Mouse (Mus musculus): ENCODE data around the gene Natd1. TPM values are rescaled to one million over a fixed set of nuclear protein-coding genes. Genes with fewer than 3 reads are reported as not detected.
"Not testable (repeated sequence)": the region's sequence is repeated elsewhere in the genome, so short reads cannot be mapped to it uniquely, and the experiment has no call there.

The Natd1 gene
- polyA plus RNA-seq, 1 experiment from 2014 or later, result 16.9 TPM

DNA sequence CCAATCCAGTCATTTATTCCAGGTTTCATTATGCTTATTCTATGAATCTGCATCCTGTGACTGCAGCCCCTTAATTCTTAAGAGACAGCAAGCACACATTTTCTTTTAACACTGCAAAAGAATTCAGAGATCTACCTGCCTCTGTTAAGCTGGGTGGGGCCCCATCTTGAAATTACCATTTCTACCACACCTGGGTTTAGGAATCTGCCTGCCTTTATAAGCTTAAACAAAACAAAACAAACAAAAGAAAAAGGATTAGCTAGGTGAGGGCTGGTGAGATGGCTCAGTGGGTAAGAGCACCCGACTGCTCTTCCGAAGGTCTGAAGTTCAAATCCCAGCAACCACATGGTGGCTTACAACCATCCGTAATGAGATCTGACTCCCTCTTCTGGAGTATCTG lies 27.6 kb downstream of the Natd1 start:
- not testable (repeated sequence) for H3K27ac ChIP-seq (ENCODE audit: low read length); H3K4me2 ChIP-seq (ENCODE audit: low read depth, low read length)

DNA sequence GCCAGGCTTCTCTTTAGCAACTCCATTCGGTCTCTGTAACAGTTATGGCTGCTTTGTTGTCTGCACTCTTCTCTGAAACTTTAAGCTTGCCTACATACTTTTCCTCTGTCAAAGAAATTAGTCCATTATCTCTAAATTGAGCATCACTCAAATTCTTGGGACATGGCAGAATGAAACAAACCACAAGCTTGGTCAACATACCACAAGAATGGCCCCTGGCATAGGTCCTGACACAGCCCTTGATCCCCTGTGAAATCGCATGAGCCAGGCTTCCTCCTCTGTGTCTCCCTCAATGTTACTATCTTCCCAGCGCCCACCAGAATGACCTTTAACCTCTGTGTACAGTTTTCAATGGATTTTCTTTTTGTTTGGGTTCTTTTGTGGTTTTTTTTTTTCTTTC lies 32.2 kb downstream of the Natd1 start:
- Histone ChIP-seq H3K4me2 (ENCODE audit: low read depth, low read length) (no peak overlapping the region), H3K27ac (ENCODE audit: low read length) (no peak overlapping the region), H3K4me1 (ENCODE audit: control insufficient read depth, insufficient read depth, low read length) (peaks cover 17% of the 10 kb centered on the region), H3K9me3 (replicated peaks; ENCODE audit: control insufficient read depth, low read length) (no peaks in the 10 kb centered on the region), H3K4me3 (ENCODE audit: low read length) (no peak overlapping the region), H3K36me3 (ENCODE audit: control insufficient read depth, insufficient read depth) (no peaks in the 10 kb centered on the region), H3K27me3 (ENCODE audit: control insufficient read depth, insufficient read depth, low read length) (no peaks in the 10 kb centered on the region), H3K9ac (ENCODE audit: low read length) (no peak overlapping the region)
- WGBS, result 70% methylated on average over 3 of the region's 3 CpGs
- no peak for ATAC-seq (replicated peaks; ENCODE audit: extremely low read depth, insufficient read depth, low FRiP score)

More for the DNA sequence above, 27.6 kb downstream of the Natd1 start:
- not testable (repeated sequence) for ATAC-seq (replicated peaks; ENCODE audit: extremely low read depth, insufficient read depth, low FRiP score); H3K27me3 ChIP-seq (ENCODE audit: control insufficient read depth, insufficient read depth, low read length); H3K9ac ChIP-seq (ENCODE audit: low read length); H3K36me3 ChIP-seq (ENCODE audit: control insufficient read depth, insufficient read depth); H3K9me3 ChIP-seq (replicated peaks; ENCODE audit: control insufficient read depth, low read length); H3K4me3 ChIP-seq (ENCODE audit: low read length); H3K4me1 ChIP-seq (ENCODE audit: control insufficient read depth, insufficient read depth, low read length)
- 95% methylated on average over 2 of the region's 3 CpGs for WGBS

DNA sequence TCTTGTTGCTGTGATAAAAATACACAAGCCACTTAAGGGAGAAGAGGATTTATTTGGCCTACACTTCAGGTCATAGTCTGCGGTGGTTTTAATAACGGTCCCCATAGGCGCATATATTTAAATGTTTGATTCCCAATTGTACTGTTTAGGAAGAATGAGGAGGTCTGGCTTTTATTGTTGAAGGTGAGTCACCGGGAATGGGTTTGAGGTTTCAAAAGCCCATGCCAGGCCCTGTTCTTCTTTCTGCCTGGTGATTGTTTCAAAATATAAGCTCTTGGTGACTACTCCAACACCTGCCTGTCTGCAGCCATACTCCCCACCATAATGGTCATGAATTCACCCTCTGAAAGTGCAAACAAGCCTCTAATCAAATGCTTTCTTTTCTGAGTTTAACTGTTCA lies 34.0 kb downstream of the Natd1 start:
- Histone ChIP-seq H3K27me3 (ENCODE audit: control insufficient read depth, insufficient read depth, low read length) (no peaks in the 10 kb centered on the region), H3K9ac (ENCODE audit: low read length) (no peak overlapping the region), H3K4me3 (ENCODE audit: low read length) (no peak overlapping the region), H3K27ac (ENCODE audit: low read length) (no peak overlapping the region), H3K36me3 (ENCODE audit: control insufficient read depth, insufficient read depth) (no peaks in the 10 kb centered on the region), H3K4me1 (ENCODE audit: control insufficient read depth, insufficient read depth, low read length) (peaks cover 35% of the 10 kb centered on the region), H3K9me3 (replicated peaks; ENCODE audit: control insufficient read depth, low read length) (no peaks in the 10 kb centered on the region), H3K4me2 (ENCODE audit: low read depth, low read length) (no peak overlapping the region)
- no peak for ATAC-seq (replicated peaks; ENCODE audit: extremely low read depth, insufficient read depth, low FRiP score)
- 92% methylated on average over 4 of the region's 4 CpGs for WGBS

DNA sequence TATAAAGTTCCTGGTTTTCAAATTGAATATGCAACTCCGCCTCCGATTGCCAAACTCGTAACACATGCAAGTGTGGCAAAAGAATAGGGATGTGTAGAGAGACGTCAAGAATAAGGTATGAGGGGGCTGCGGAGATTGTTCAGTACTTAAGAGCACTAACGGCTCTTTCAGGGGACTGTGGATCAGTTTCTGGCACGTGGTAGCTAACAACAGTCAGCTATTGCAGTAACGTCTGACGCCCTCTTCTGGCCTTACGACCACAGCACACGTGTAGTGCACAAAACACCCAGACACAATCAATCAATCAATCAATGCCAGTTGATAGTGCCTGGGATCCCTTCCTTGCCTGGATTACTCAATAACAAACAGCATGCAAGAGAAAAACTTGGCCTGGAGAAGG lies 35.1 kb downstream of the Natd1 start:
- ATAC-seq (replicated peaks; ENCODE audit: extremely low read depth, insufficient read depth, low FRiP score), result no peak

DNA sequence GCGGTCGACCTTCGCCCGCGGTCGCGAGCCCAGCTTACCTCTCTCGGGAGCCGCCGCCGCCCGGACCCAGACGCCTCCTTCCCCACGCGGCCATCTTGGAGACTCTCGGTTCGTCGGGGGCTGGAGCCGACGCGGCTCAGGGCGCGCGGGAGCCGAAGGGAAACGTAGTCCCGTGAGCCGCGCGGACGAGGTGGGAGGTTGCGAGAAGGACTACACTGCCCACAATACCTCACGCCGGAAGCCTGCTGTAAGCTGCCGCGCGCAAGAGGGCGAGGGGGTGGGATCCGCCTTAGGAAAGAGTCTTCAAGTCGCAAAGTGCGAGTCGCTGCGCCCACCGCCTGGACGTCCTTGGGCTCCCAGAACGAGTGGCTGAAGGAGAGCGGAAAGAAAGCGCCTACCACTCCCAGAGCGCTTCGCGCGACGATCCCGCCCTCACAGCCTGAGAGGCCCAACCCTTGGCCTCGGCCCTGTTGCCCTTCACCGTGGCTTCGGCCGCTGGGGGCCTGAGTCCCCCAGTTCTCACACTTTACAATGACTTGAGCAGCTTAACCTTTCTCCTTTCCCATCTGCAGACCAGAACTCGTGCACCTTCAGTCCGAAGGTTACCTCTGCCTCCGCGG lies 35.8 kb downstream of the Natd1 start, which contains the start of gene Tmem11:
Tmem11 (minus strand) TSS at position 598 of the 620 bp plus-strand sequence.
- WGBS, result under 1% methylated on average over 62 of the region's 62 CpGs
- no peaks in the 10 kb centered on the region for H3K9me3 ChIP-seq (replicated peaks; ENCODE audit: control insufficient read depth, low read length)
- H3K4me1 ChIP-seq (ENCODE audit: control insufficient read depth, insufficient read depth, low read length), result peaks cover 45% of the 10 kb centered on the region
- H3K36me3 ChIP-seq (ENCODE audit: control insufficient read depth, insufficient read depth), result no peaks in the 10 kb centered on the region
- H3K27me3 ChIP-seq (ENCODE audit: control insufficient read depth, insufficient read depth, low read length), result no peaks in the 10 kb centered on the region
- peak within 1 kb of the TSS; percentile 99 for H3K27ac ChIP-seq (ENCODE audit: low read length)
- H3K4me2 ChIP-seq (ENCODE audit: low read depth, low read length), result peak within 1 kb of the TSS; percentile 83
- peak; percentile 98 for ATAC-seq (replicated peaks; ENCODE audit: extremely low read depth, insufficient read depth, low FRiP score)
- peak within 1 kb of the TSS; percentile 97 for H3K4me3 ChIP-seq (ENCODE audit: low read length)
- peak within 1 kb of the TSS; percentile 97 for H3K9ac ChIP-seq (ENCODE audit: low read length)

More for the DNA sequence above, 35.1 kb downstream of the Natd1 start:
- 2% methylated on average over 11 of the region's 11 CpGs for WGBS
- no peaks in the 10 kb centered on the region for H3K27me3 ChIP-seq (ENCODE audit: control insufficient read depth, insufficient read depth, low read length)
- H3K27ac ChIP-seq (ENCODE audit: low read length), result peak overlapping the region; percentile 99
- H3K36me3 ChIP-seq (ENCODE audit: control insufficient read depth, insufficient read depth), result no peaks in the 10 kb centered on the region
- no peaks in the 10 kb centered on the region for H3K9me3 ChIP-seq (replicated peaks; ENCODE audit: control insufficient read depth, low read length)
- peak overlapping the region; percentile 97 for H3K9ac ChIP-seq (ENCODE audit: low read length)
- peaks cover 44% of the 10 kb centered on the region for H3K4me1 ChIP-seq (ENCODE audit: control insufficient read depth, insufficient read depth, low read length)
- peak overlapping the region; percentile 70 for H3K4me2 ChIP-seq (ENCODE audit: low read depth, low read length)
- peak overlapping the region; percentile 97 for H3K4me3 ChIP-seq (ENCODE audit: low read length)

DNA sequence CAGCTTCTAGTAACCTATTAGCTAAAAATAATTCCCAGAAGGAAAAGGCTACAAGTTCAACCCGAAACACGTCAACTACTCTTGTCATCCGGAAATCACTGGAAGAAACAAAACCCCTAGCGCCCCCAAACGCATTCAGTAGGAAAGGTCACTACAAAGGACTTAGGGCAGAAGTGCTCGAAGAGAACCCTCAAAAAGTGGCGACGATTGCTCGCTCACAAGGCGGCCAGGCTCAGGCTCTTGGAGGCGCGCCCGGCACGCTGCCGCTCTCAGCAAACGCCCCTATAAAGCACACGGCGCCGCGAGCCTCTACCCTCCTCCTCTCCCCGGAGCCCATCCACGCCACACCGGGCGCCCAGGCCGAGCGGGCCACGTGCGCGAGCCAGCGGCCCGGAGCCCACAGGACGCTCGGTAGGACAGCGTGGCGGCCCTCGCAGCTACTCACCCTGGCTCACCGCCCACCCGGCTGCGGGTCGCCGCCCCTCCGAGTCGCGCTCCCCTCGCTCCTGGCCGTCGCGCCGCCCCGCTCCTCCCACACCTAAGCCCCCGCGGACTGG lies 36.4 kb downstream of the Natd1 start:
- peak; percentile 46 for ATAC-seq (replicated peaks; ENCODE audit: extremely low read depth, insufficient read depth, low FRiP score)
- H3K9me3 ChIP-seq (replicated peaks; ENCODE audit: control insufficient read depth, low read length), result no peaks in the 10 kb centered on the region
- H3K4me3 ChIP-seq (ENCODE audit: low read length), result peak overlapping the region; percentile 97
- peak overlapping the region; percentile 99 for H3K27ac ChIP-seq (ENCODE audit: low read length)
- H3K9ac ChIP-seq (ENCODE audit: low read length), result peak overlapping the region; percentile 97
- peaks cover 49% of the 10 kb centered on the region for H3K4me1 ChIP-seq (ENCODE audit: control insufficient read depth, insufficient read depth, low read length)
- H3K4me2 ChIP-seq (ENCODE audit: low read depth, low read length), result peak overlapping the region; percentile 83
- WGBS, result under 1% methylated on average over 48 of the region's 52 CpGs
- no peaks in the 10 kb centered on the region for H3K36me3 ChIP-seq (ENCODE audit: control insufficient read depth, insufficient read depth)
- H3K27me3 ChIP-seq (ENCODE audit: control insufficient read depth, insufficient read depth, low read length), result no peaks in the 10 kb centered on the region

DNA sequence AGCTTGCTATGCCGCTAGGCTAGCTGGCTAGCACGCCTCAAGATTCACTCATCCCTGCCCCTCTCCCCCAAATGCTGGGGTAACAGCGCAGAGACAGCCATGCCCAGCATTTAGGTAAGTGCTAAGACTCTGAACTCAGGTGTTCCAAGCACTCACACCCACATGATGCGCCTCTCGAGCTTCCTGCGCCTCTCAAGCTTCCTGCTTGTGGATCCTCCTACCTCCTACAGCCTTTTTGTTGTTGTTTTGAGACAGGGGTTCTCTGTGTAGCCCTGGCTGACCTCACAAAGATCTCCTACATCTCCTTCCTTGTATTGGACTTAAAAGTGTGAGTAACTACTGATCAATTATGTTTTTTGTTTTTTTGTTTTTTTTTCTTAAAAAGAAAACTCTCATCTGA lies 41.4 kb downstream of the Natd1 start:
- H3K9ac ChIP-seq (ENCODE audit: low read length), result no peak overlapping the region
- no peaks in the 10 kb centered on the region for H3K27me3 ChIP-seq (ENCODE audit: control insufficient read depth, insufficient read depth, low read length)
- no peak overlapping the region for H3K4me2 ChIP-seq (ENCODE audit: low read depth, low read length)
- peaks cover 59% of the 10 kb centered on the region for H3K4me1 ChIP-seq (ENCODE audit: control insufficient read depth, insufficient read depth, low read length)
- no peaks in the 10 kb centered on the region for H3K9me3 ChIP-seq (replicated peaks; ENCODE audit: control insufficient read depth, low read length)
- no peak overlapping the region for H3K4me3 ChIP-seq (ENCODE audit: low read length)
- 0 out of 2 replicates have a peak, but pooled peaks cover 2% of the 10 kb centered on the region for H3K36me3 ChIP-seq (ENCODE audit: control insufficient read depth, insufficient read depth)
- 67% methylated on average over 6 of the region's 6 CpGs for WGBS
- no peak for ATAC-seq (replicated peaks; ENCODE audit: extremely low read depth, insufficient read depth, low FRiP score)
- H3K27ac ChIP-seq (ENCODE audit: low read length), result no peak overlapping the region

DNA sequence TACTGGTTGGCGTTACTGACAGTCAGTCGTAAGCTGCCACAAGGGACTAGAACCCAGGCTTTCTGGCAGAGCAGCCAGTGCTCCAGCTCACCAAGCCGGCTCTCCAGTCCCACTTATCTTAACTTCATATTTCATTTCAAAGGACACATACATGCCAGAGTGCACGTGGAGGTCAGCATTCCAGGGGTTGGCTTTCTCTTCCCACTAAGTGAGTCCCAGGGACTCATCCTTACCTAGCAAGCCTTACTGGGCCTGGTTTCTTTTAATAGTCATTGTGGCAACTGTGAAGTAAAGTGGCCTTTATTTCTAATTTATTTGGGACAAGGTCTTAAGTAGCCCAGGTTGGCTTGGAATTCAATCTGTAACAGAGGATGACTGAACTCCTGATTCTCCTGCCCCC lies 43.1 kb downstream of the Natd1 start:
- H3K27ac ChIP-seq (ENCODE audit: low read length), result no peak overlapping the region
- ATAC-seq (replicated peaks; ENCODE audit: extremely low read depth, insufficient read depth, low FRiP score), result no peak
- peaks cover 58% of the 10 kb centered on the region for H3K4me1 ChIP-seq (ENCODE audit: control insufficient read depth, insufficient read depth, low read length)

DNA sequence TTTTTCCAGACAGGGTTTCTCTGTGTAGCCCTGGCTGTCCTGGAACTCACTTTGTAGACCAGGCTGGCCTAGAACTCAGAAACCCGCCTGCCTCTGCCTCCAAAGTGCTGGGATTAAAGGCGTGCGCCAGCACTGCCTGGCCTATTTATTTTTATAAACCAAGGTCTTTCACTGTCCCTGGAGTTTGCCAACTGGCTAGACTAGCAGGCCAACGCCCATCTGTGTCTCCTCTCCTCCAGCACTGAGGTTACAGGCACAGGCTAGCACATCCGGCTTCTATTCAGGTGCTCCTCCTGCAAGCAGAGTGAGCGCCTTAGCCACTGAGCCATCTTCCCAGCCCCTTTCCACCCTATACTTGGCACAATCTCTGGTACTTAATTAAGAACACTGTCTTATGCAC lies 45.1 kb downstream of the Natd1 start:
- not testable (repeated sequence) for ATAC-seq (replicated peaks; ENCODE audit: extremely low read depth, insufficient read depth, low FRiP score)
- Histone ChIP-seq H3K36me3 (ENCODE audit: control insufficient read depth, insufficient read depth) (peaks cover 10% of the 10 kb centered on the region), H3K4me1 (ENCODE audit: control insufficient read depth, insufficient read depth, low read length) (peaks cover 46% of the 10 kb centered on the region)

More for the DNA sequence above, 43.1 kb downstream of the Natd1 start:
- H3K27me3 ChIP-seq (ENCODE audit: control insufficient read depth, insufficient read depth, low read length), result no peaks in the 10 kb centered on the region
- H3K9ac ChIP-seq (ENCODE audit: low read length), result no peak overlapping the region
- H3K4me2 ChIP-seq (ENCODE audit: low read depth, low read length), result peak overlapping the region; percentile 8; the same call in 1 of the 2 replicates
- no peak overlapping the region for H3K4me3 ChIP-seq (ENCODE audit: low read length)
- 32% methylated on average over 4 of the region's 4 CpGs for whole genome bisulfite sequencing
- 0 out of 2 replicates have a peak, but pooled peaks cover 2% of the 10 kb centered on the region for H3K36me3 ChIP-seq (ENCODE audit: control insufficient read depth, insufficient read depth)
- H3K9me3 ChIP-seq (replicated peaks; ENCODE audit: control insufficient read depth, low read length), result no peaks in the 10 kb centered on the region

More for the DNA sequence above, 45.1 kb downstream of the Natd1 start:
- not testable (repeated sequence) for H3K9me3 ChIP-seq (replicated peaks; ENCODE audit: control insufficient read depth, low read length); H3K4me3 ChIP-seq (ENCODE audit: low read length); H3K9ac ChIP-seq (ENCODE audit: low read length); H3K27ac ChIP-seq (ENCODE audit: low read length); H3K27me3 ChIP-seq (ENCODE audit: control insufficient read depth, insufficient read depth, low read length); H3K4me2 ChIP-seq (ENCODE audit: low read depth, low read length)
- 91% methylated on average over 6 of the region's 6 CpGs for WGBS
